Mouse (Mus musculus) gastrocnemius, postnatal 10 days (tissue): Measurements from ENCODE around the gene Ttll5. TPM values are rescaled to one million over a fixed set of nuclear protein-coding genes. Genes with fewer than 3 reads are reported as not detected.

Experiments used
- DNase-seq: peaks from one replicate; pipeline ENCODE4 v3.0.0; 2021; ENCODE audit warnings: mixed read lengths
- total RNA-seq, 2 experiments: library from RNA; stranded (reverse); gene quantifications; 2 replicates each; pipeline ENCODE4 v1.2.3; 2021

Ttll5 gene
- total RNA-seq, 2 experiments from 2014 or later, result 9.9 to 12.7 TPM

- no peak for DNase-seq
Observed at GRCm38 (mm10) chr12:86014174-86014573, 189.7 kb downstream of the Ttll5 start.

- DNase-seq, result no peak
Observed at GRCm38 (mm10) chr12:86014621-86015020, 190.2 kb downstream of the Ttll5 start.

GRCm38 (mm10) chr12:86015114-86015513, 190.7 kb downstream of the Ttll5 start:
- DNase-seq, result no peak

GRCm38 (mm10) chr12:86017360-86017759, 192.9 kb downstream of the Ttll5 start:
- DNase-seq, result no peak

- no peak for DNase-seq
Observed at GRCm38 (mm10) chr12:86021583-86021982, 197.1 kb downstream of the Ttll5 start.

GRCm38 (mm10) chr12:86022282-86022984, 198.0 kb downstream of the Ttll5 start:
- no peak for DNase-seq

GRCm38 (mm10) chr12:86023081-86023871, 198.8 kb downstream of the Ttll5 start:
- DNase-seq, result peak; percentile 49

GRCm38 (mm10) chr12:86024426-86024825, 200.0 kb downstream of the Ttll5 start:
- DNase-seq, result peak; percentile 58

- DNase-seq, result peak; percentile 51
Observed at GRCm38 (mm10) chr12:86025480-86025879, 201.0 kb downstream of the Ttll5 start.

- DNase-seq, result no peak
Observed at GRCm38 (mm10) chr12:86027000-86027399, 202.5 kb downstream of the Ttll5 start.

- DNase-seq, result no peak
Observed at GRCm38 (mm10) chr12:86027747-86028146, 203.3 kb downstream of the Ttll5 start.

- DNase-seq, result no peak
Observed at GRCm38 (mm10) chr12:86030932-86031331, 206.5 kb downstream of the Ttll5 start.

- DNase-seq, result no peak
Observed at GRCm38 (mm10) chr12:86035586-86035985, 211.1 kb downstream of the Ttll5 start.

- DNase-seq, result peak; percentile 21
Observed at GRCm38 (mm10) chr12:86036368-86037166, 212.1 kb downstream of the Ttll5 start.

GRCm38 (mm10) chr12:86037235-86037921, 212.9 kb downstream of the Ttll5 start:
- DNase-seq, result no peak

- no peak for DNase-seq
Observed at GRCm38 (mm10) chr12:86039078-86039477, 214.6 kb downstream of the Ttll5 start.

- no peak for DNase-seq
Observed at GRCm38 (mm10) chr12:86039751-86040150, 215.3 kb downstream of the Ttll5 start.

GRCm38 (mm10) chr12:86046141-86046540, 221.7 kb downstream of the Ttll5 start:
- DNase-seq, result no peak

- DNase-seq, result no peak
Observed at GRCm38 (mm10) chr12:86046776-86047175, 222.3 kb downstream of the Ttll5 start.

GRCm38 (mm10) chr12:86047376-86047775, 222.9 kb downstream of the Ttll5 start:
- DNase-seq, result no peak

GRCm38 (mm10) chr12:86049813-86050212, 225.4 kb downstream of the Ttll5 start:
- DNase-seq, result no peak

GRCm38 (mm10) chr12:86051477-86051876, 227.0 kb downstream of the Ttll5 start:
- DNase-seq, result no peak
